Mouse (Mus musculus) myocyte (in vitro differentiated cells): Measurements from ENCODE around the gene Spryd7. TPM values are rescaled to one million over a fixed set of nuclear protein-coding genes. Genes with fewer than 3 reads are reported as not detected.

Experiments used
- polyA plus RNA-seq: library from polyadenylated mRNA; unstranded; fragments of >200 nt; fragmentation: generic; extraction: Trizol; gene quantifications from one replicate; pipeline ENCODE4 v1.2.1, GENCODE M21; 2012; ENCODE audit warnings: missing spikeins

Gene Spryd7
- polyA plus RNA-seq, 1 experiment = 8.7 TPM

Other genes with a start within 250 kb of the Spryd7 start
- gene Arl11, start 247.1 kb downstream of the Spryd7 start, polyA plus RNA-seq = not detected
- 1.3 TPM for gene Ebpl, start 196.4 kb downstream of the Spryd7 start, polyA plus RNA-seq
- gene Kpna3, start 117.0 kb downstream of the Spryd7 start, polyA plus RNA-seq = 13.7 TPM
- gene Trim13, start 41.4 kb upstream of the Spryd7 start, polyA plus RNA-seq = 6.7 TPM
- gene Kcnrg, start 50.6 kb upstream of the Spryd7 start, polyA plus RNA-seq = 0.16 TPM